Mouse (Mus musculus): ENCODE results near the gene Gm1043.

Gene Gm1043

DNA sequence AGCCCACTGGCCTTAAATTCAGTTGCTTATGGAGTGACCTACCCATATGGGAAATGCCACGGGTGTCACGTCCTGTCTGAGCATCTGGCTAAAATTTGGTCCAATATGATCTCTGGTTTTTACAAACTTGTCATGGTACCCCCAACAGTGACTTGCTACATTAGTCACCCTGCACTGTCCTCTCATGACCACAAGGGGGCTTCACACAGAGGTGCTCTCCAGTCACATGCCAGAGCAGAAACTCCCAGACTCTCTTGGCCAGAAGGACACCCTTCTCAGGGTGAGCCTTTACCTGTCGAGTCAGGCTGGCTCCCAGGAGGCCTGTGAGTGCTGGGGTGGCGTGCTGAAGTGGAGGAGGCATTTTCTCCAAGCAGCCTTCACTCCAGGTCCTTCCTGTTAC lies 33.1 kb downstream of the Gm1043 start:
- DNase-seq: no peak

DNA sequence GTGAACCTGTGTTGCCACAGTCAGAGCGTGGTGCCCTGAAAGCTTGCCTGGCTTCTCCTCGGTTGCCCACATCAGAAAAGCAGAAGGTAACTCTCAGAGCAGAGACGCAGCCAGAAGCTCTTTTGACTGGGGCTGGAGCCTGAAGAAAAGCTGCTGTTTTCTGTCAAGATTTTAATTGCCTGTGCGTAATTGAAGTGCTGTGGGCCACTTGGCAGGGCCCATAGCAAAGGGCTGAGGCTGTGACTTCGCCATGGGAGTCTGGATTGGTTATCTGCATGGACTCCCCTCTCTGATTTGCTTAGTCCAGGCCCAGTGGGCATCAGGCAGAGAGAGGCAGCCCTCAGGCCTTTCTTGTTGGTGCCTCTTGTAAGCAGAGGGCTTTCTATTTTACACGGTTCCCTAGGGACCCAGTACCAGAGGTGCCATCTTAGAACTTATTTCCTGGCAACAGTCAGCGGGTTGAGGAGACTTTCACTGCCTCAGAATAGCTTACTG lies 36.1 kb downstream of the Gm1043 start:
- no peak for DNase-seq

DNA sequence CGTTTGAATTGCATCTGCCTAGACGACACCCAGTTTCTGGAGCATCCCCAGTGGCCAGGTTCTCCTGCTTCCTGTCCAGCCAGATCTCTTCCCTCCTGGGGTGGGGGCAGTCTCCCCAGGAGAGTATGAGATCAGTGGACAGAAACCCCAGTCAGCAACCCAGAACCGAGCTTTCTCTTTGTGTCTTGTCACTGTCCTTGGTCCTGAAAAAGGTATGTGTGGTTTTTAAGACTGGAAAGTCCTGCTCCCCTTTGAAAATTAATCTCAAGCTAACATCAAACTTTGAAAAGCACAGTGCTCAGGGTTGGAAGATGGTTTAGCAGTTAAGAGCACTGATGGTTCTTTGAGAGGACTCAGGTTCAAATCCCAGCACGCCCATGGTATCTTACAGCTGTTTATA lies 46.7 kb downstream of the Gm1043 start:
- DNase-seq: no peak

- no peak for DNase-seq
Measured at GRCm38 (mm10) chr5:37141745-37142144, 56.6 kb downstream of the Gm1043 start.

DNA sequence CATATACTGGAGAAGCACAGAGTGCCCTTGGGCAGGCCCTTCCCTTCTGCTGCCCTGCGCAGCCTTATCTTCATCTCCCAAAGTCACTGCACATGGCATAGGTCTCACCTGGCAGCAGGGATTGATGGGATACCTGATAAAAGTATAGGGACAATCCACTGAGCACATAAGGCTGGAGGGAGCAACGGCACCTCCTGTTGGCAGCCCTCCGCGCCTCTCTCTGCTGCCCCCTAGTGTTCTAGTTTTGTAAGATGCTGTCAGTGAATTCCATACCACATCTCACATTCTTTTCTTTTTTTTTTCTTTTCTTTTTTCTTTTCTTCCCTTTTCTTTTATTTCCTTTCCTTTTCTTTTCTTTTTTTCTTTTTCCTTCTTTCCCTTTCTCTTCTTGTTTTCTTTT lies 62.4 kb downstream of the Gm1043 start:
- DNase-seq: peak; percentile 76

DNA sequence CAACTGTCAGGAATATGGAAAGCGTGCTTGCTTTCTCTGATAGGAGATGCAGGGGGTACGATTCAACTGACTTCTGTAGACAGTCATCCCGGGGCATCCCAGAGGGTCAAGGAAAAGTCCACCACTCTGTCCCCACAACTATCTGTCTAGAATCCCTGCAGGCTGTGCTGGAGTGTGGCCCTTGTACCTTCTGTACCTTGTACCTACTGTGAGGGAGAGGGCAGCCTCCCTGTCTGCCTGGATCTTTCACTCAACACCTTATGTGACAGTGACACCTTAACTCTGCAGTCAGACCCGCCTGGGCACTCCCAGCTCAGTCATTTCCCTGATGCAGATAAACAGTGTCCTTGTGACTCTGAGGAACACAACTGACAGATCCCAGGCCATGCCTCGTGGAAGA lies 65.5 kb downstream of the Gm1043 start:
- no peak for DNase-seq

DNA sequence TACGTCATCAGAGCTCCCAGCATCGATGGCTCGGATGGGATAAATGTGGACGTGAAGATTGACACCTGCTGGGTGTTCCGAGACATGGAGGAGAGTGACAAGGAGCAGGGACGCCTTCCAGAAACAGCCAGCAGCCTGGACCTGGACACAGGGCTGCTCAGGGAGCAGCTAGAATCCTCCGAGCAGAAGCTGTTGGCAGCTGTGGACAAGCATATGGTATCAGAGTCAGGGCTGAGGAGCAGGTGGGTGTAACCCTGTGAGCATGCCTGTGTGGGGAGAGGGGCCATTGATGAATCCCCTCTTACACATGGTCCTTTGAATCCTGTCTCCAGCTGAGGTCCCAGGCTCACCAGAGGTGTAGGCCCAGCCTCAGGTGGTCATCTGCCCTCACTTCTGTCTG lies 69.3 kb downstream of the Gm1043 start:
- DNase-seq: no peak

- DNase-seq: no peak
Measured at GRCm38 (mm10) chr5:37158408-37158807, 73.2 kb downstream of the Gm1043 start.

GRCm38 (mm10) chr5:37162871-37163781 lies 78.0 kb downstream of the Gm1043 start:
- DNase-seq: peak; percentile 85

- no peak for DNase-seq
Measured at GRCm38 (mm10) chr5:37176466-37176865, 91.3 kb downstream of the Gm1043 start.

GRCm38 (mm10) chr5:37177061-37177460 lies 91.9 kb downstream of the Gm1043 start:
- no peak for DNase-seq

- no peak for DNase-seq
Measured at GRCm38 (mm10) chr5:37178811-37179210, 93.6 kb downstream of the Gm1043 start.

DNA sequence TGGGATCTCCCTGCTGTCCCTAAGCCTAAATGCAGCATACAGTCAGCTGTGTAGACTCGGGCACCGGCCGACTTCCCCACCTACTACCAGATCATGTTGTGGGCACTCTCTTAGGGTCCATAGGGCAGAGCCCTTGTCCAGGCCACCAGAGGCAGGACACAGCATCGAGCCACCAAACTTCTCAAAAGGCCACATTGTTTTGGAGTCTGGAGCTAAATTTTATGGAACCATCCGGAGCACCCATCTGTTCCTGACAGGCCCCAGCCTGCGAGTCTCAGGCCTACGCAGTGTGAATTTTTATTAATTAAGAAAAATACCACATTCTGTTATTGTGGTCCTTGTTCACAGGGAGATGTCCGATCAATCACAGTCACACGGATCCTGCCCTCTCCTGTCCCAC lies 94.7 kb downstream of the Gm1043 start:
- DNase-seq: no peak

DNA sequence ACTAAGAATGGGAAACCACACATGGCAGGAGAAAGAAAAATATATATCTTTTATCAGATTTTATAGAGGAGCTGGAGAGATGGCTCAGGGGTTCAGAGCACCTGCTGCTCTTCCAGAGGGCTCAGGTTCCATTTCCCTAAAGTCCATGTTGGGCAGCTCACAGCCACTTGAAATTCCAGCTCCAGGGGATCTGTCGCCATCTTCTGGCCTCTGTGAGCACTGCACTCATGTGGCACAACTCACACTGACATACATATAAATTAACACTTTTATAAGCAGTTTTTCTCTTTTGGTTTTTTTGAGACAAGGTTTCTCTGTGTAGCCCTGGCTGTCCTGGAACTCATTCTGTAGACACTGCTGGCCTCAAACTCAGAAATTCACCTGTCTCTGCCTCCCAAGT lies 95.5 kb downstream of the Gm1043 start:
- no peak for DNase-seq

- DNase-seq: no peak
Measured at GRCm38 (mm10) chr5:37184605-37185004, 99.4 kb downstream of the Gm1043 start.

- DNase-seq: no peak
Measured at GRCm38 (mm10) chr5:37190378-37190777, 105.2 kb downstream of the Gm1043 start.

DNA sequence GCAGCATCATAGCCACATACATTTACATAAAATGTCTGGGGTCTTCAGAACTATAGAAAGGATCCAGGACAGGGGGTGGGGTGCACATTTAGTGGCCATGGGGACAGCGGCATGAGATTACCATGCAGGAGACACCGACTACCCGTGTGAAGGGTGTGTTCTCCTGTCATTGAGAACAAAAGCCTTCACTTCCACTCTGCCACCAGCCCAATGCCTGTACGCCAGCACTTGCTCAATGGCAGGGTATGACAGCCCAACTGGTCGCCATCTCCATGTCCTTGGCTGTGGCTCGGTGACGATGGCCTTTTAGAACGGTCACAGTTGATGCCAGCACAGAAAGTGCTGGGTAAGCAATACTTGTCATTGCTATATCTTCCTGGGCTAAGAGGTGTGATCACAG lies 111.0 kb downstream of the Gm1043 start:
- no peak for DNase-seq

DNA sequence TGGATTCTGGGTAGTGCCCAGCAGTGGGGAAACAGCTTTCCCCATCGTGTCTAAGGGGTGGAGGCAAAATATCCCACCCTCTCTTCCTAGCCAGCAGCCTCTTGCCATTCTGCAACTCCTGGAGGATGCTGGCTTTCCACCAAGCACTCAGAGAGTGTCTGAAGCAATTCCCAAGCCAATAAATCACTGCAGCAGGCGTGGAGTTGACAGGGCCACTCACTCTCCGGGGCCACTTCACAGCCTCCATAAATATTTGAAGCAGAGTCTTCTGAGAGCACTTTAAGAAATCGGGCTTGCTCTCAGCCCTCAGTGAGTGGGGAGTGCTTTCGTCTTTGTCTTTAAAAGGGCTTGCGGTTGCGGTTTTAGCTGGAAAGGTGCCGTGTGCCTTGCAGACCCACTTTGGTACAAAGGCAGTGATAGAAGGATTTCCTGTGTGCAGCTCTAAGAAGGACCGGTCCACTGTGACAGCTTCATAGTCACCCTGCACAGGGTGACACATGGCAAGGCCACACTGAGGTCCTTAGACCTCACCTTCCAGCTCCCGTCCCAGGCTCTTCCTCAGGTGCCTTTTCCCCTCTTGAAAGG lies 111.6 kb downstream of the Gm1043 start:
- no peak for DNase-seq

DNA sequence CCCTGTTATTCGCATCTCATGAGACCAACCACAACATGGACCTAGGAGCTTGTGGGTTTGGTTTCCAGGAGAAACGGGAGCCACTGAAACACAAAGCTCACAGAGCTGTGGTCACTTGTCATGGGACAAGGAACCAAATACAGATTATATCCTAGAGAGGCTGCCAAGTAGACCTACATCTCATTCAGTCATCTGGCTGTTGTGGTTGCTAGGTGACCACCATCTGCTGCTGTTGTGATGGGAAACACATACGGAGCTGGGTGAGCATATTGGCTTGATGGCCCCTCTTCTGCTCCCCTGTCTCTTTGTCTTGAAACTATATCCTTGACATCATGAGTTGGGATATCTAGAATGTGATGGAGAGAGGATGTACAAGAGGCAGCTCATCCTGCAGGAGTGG lies 112.3 kb downstream of the Gm1043 start:
- no peak for DNase-seq

GRCm38 (mm10) chr5:37198011-37198688 lies 113.0 kb downstream of the Gm1043 start:
- no peak for DNase-seq

DNA sequence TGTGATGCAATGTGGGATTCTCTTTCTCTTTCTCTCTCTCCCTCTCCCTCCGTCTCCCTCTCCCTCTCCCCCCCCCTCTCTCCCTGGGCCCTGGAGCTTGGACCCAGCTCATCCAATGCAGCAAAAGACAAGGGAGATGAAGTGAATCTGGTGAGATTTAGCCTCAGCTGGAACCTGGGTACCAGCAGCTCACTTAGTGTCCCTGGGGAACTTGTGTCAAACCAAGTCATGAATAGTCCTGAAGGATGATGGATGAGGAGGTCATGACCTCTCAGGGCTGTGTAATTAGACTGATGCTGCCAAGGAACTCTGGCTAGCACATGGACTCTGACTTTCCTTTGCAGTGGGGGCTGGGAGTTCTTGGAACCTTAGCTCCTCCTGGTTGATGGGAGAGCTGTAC lies 117.1 kb downstream of the Gm1043 start:
- DNase-seq: no peak

- no peak for DNase-seq
Measured at GRCm38 (mm10) chr5:37204886-37205285, 119.7 kb downstream of the Gm1043 start.

DNA sequence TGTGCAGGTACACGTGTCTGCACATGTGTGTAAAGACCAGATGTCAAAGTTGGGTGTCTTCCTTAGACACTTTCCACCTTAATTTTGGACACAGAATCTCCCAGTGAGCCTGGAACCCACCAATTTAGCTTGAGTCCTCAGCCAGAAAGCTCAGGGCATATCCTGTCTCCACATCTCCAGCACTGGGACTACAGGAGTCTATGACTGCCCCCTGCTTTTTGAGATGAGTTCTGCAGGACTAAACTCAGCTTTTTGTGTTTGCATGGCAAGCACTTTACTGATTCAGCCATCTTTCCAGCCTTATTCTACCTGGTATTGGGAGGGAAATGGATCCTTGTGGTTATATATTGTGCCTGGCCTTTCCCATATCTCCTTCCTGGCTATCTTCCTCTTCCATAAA lies 120.2 kb downstream of the Gm1043 start:
- DNase-seq: no peak

DNA sequence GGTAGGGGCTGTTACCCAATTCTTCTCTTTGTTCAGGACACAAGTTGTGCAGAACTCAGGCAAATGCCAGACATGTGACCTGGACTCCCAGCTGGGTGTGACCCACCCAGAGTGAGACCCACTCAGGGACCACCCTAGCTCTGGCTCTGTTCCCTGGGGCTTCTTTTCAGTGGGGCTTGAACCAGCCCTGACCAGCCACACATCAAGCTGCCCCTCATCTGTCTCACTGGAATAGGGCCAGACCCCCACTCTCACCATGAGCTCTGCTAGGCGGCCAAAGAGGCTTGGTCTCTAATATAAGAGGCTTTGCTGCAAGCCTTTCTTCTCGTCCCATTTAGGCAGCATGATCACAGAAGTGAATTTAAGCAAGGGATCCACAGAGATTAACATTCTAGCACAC lies 121.2 kb downstream of the Gm1043 start:
- no peak for DNase-seq

Data from right cerebral cortex, postnatal 4 days (tissue).